Mouse (Mus musculus): Measurements from ENCODE around the gene Gm9964. TPM values are rescaled to one million over a fixed set of nuclear protein-coding genes. Genes with fewer than 3 reads are reported as not detected.
"Not testable (repeated sequence)": the region's sequence is repeated elsewhere in the genome, so short reads cannot be mapped to it uniquely, and the experiment has no call there.

Gm9964 gene
- polyA plus RNA-seq, 1 experiment from 2014 or later = not detected

DNA sequence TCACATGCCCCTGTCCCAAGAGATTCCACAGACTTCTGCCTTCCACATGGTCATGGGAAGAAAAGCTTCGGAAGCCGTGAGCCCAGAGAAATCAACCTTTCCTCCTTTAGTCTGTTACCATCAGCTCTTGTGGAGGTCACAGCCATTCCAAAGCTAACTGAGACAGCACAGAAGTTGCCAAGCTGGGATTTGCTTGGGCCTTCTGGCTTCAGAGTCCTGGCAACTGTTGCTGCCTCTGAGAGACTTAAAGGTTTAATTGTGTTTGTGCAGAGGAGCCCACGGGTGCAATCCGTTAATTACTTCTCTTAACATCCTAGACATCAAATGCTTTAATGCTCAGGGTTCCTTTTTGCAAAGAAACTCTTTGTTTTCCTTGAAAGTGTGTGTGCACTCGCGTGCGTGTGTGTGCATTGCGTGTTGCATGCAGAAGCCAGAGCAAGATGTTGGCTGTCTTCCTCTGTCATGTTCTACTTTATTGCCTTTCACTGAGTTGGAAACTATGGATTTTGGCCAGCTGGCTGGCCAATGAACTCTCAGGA is 20.2 kb upstream of the Gm9964 start:
- H3K27ac ChIP-seq = no peak overlapping the region
- no peak for DNase-seq (ENCODE audit: low spot score)
- no peak overlapping the region for H3K4me3 ChIP-seq
- no peaks in the 10 kb centered on the region for H3K9me3 ChIP-seq
- no peaks in the 10 kb centered on the region for H3K36me3 ChIP-seq
- H3K27me3 ChIP-seq (ENCODE audit: insufficient read depth, poor library complexity, severe bottlenecking) = no peaks in the 10 kb centered on the region
- 89% methylated on average over 8 of the region's 8 CpGs for WGBS
- H3K4me1 ChIP-seq (replicated peaks) = no peaks in the 10 kb centered on the region; the same call in 1 of the 2 replicates

DNA sequence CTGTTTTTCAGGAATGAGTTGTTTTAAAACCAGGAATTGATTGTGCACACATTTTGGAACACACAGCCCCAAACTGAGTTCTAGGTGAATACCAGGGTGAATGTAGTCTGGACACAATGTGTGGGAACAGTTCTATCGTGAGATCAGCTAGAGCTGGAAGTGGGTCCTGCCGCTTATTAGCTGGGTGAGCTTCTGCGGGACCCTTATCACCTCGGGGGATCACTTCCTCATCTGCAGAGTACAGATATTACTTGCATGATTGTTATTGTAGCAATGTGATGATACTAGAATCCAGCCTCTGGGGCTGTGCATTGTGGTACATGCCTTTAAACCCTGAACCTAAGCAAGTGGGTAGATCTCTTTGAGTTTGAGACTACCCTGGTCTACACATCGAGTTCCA is 13.8 kb upstream of the Gm9964 start:
- Histone ChIP-seq H3K9me3 (no peaks in the 10 kb centered on the region), H3K27ac (no peak overlapping the region), H3K4me1 (replicated peaks) (peaks cover 32% of the 10 kb centered on the region), H3K4me3 (no peak overlapping the region), H3K36me3 (no peaks in the 10 kb centered on the region), H3K27me3 (ENCODE audit: insufficient read depth, poor library complexity, severe bottlenecking) (no peaks in the 10 kb centered on the region)
- DNase-seq (ENCODE audit: low spot score) = no peak
- 87% methylated on average over 5 of the region's 5 CpGs for WGBS

- 44% methylated on average over 9 of the region's 9 CpGs for WGBS
- Histone ChIP-seq H3K4me3 (no peak overlapping the region), H3K9me3 (no peaks in the 10 kb centered on the region), H3K4me1 (replicated peaks) (peaks cover 39% of the 10 kb centered on the region), H3K27ac (peak overlapping the region; percentile 90), H3K36me3 (no peaks in the 10 kb centered on the region), H3K27me3 (ENCODE audit: insufficient read depth, poor library complexity, severe bottlenecking) (no peaks in the 10 kb centered on the region)
- DNase-seq (ENCODE audit: low spot score) = no peak
Observed at GRCm38 (mm10) chr11:79307560-79308200, 11.0 kb upstream of the Gm9964 start.

DNA sequence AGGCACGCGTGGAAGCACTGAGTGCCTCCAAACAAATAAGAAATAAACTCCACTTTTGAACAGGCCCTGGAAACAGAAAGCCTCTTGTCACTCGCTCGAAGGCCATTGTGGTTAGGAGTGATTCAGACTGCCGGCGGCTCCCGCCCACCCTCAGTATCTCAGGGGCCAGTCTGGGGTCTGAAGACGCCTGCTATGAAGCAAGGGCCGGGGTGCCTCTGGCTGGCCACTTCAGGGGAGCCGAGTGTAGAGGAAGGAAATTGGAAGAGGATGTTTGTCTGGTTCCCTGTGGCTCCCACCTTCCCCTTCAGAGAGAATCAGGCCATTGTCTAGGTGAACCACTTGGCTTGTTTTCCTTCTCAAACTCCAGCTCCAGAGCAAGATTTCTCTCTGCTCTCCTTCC is 10.3 kb upstream of the Gm9964 start:
- H3K27me3 ChIP-seq (ENCODE audit: insufficient read depth, poor library complexity, severe bottlenecking) = no peaks in the 10 kb centered on the region
- H3K4me3 ChIP-seq = peak overlapping the region; percentile 10
- H3K36me3 ChIP-seq = no peaks in the 10 kb centered on the region
- peak; percentile 68 for DNase-seq (ENCODE audit: low spot score)
- H3K27ac ChIP-seq = peak overlapping the region; percentile 90
- 8% methylated on average over 10 of the region's 10 CpGs for WGBS
- H3K9me3 ChIP-seq = no peaks in the 10 kb centered on the region
- peaks cover 39% of the 10 kb centered on the region for H3K4me1 ChIP-seq (replicated peaks)

- Histone ChIP-seq H3K27ac (peak overlapping the region; percentile 90), H3K36me3 (no peaks in the 10 kb centered on the region), H3K4me1 (replicated peaks) (peaks cover 39% of the 10 kb centered on the region), H3K4me3 (0 out of 2 replicates have a peak overlapping the region, but pooled peaks have one; percentile 10), H3K9me3 (no peaks in the 10 kb centered on the region), H3K27me3 (ENCODE audit: insufficient read depth, poor library complexity, severe bottlenecking) (no peaks in the 10 kb centered on the region)
- peak; percentile 48 for DNase-seq (ENCODE audit: low spot score)
- WGBS = 20% methylated on average over 7 of the region's 7 CpGs
Observed at GRCm38 (mm10) chr11:79306510-79306909, 9.8 kb upstream of the Gm9964 start.

DNA sequence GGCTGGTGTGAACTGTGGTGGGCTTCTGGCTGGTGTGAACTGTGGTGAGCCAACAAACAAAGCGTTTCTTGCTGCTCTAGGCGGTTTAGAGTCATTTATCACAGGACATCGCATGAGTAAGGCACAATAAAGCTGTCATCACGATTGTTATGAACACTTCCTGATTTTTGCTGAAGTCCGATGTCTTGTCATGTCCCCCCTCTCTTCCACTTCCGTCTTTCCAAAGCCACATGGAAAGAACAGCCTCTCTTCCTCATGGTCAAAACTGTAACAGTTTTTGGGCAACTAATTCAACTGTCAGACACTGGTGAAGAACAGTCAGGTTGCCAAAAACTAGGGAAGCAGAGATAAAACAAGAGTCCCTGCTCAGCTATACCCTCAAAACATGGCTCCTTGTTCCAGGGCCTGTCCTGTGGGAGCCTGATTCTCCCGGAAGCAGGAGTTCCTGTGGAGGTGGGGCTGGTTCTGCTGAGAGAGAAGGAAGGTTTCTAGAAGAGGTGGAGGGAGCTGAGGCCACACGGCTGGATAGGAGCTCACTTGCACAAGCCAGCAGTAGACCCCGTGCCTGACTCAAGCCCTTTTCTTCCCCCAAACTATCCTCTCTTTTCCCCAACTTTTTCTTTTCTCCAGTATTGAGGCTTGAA is 9.1 kb upstream of the Gm9964 start:
- H3K36me3 ChIP-seq = no peaks in the 10 kb centered on the region
- H3K27ac ChIP-seq = peak overlapping the region; percentile 90
- WGBS = 85% methylated on average over 9 of the region's 9 CpGs
- no peak for DNase-seq (ENCODE audit: low spot score)
- peaks cover 39% of the 10 kb centered on the region for H3K4me1 ChIP-seq (replicated peaks)
- no peaks in the 10 kb centered on the region for H3K27me3 ChIP-seq (ENCODE audit: insufficient read depth, poor library complexity, severe bottlenecking)
- no peak overlapping the region for H3K4me3 ChIP-seq
- H3K9me3 ChIP-seq = no peaks in the 10 kb centered on the region

- not testable (repeated sequence) for H3K4me3 ChIP-seq; H3K36me3 ChIP-seq; DNase-seq (ENCODE audit: low spot score); H3K9me3 ChIP-seq; H3K27ac ChIP-seq; H3K27me3 ChIP-seq (ENCODE audit: insufficient read depth, poor library complexity, severe bottlenecking)
- 87% methylated on average over 4 of the region's 4 CpGs for WGBS
- H3K4me1 ChIP-seq (replicated peaks) = peaks cover 39% of the 10 kb centered on the region
Observed at GRCm38 (mm10) chr11:79304245-79304644, 7.5 kb upstream of the Gm9964 start.

DNA sequence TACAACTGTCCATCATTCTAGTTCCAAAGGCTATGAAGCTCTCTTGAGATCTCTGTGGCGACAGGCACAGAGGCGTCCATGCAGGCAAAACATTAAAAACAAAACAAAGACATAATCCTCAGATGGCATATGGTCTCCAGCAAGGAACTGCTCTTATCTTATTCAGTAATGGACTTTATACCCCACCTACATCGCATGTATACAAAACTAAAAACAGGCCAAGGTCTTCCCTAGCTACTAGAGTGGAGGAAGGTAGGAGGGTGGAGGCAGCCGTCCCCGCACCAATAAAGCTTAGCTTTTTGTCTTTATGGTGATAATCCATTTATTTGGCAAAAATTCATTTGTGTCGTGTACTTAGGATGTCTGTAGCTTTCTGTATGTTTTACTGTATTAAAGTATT is 6.4 kb upstream of the Gm9964 start:
- H3K27me3 ChIP-seq (ENCODE audit: insufficient read depth, poor library complexity, severe bottlenecking) = no peaks in the 10 kb centered on the region
- no peaks in the 10 kb centered on the region for H3K9me3 ChIP-seq
- H3K36me3 ChIP-seq = no peaks in the 10 kb centered on the region
- 92% methylated on average over 6 of the region's 6 CpGs for WGBS
- peaks cover 33% of the 10 kb centered on the region for H3K4me1 ChIP-seq (replicated peaks)
- no peak overlapping the region for H3K4me3 ChIP-seq
- no peak for DNase-seq (ENCODE audit: low spot score)
- no peak overlapping the region for H3K27ac ChIP-seq

DNA sequence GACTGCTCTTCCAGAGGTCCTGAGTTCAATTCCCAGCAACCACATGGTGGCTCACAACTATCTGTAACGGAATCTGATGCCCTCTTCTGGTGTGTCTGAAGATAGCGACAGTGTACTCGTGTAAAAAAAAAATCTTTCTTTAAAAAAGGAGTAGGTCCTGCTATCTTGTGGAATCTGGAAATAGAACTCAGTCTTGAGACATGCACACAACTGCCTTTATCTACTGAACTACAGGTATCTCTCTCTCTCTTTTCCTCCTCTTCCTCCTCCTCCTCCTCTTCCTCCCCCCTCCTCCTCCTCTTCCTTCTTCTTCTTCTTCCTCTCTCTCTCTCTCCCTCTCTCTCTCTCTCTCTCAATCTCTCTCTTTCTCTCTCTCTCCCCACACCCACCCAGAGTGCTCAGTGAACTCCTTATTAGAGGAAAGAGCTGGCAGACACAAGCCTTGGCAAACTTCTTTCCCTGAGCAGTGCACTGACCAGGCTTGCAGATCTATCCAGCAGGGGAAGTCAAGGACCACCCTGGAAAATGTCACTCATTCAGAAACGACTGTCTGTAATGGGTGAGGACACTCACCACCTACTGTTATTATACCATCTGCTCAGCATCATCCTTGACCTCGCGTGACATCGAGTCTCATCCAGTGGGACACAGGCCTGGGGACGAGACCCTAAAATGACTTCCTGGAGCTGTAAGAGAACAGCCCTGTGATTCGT is 3.2 kb upstream of the Gm9964 start:
- no peak overlapping the region for H3K27ac ChIP-seq
- no peak for DNase-seq (ENCODE audit: low spot score)
- no peaks in the 10 kb centered on the region for H3K9me3 ChIP-seq
- no peaks in the 10 kb centered on the region for H3K27me3 ChIP-seq (ENCODE audit: insufficient read depth, poor library complexity, severe bottlenecking)
- 0 out of 2 replicates have a peak, but pooled peaks cover 4% of the 10 kb centered on the region for H3K4me1 ChIP-seq (replicated peaks)
- no peaks in the 10 kb centered on the region for H3K36me3 ChIP-seq
- H3K4me3 ChIP-seq = no peak overlapping the region
- 83% methylated on average over 9 of the region's 9 CpGs for WGBS

DNA sequence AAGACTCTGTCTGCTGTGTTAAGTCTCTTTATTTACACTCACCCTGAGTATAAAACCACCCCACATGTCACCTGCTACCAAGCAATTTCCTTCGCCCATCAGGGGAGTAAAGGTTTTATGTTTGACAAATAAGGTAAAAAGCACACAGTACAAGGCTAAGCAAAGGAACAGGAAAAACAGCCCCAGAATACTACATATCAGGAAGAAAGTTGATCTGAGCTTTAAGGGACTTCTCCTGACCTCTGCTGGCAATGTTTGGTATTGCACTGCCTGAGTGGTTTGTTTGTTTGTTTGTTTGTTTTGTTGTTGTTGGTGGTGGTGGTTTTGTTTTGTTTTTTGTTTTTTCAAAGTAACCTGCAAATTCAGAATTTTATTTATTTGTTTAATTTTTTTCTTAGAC is 539 bp downstream of the Gm9964 start:
- Histone ChIP-seq H3K9me3 (no peaks in the 10 kb centered on the region), H3K27me3 (ENCODE audit: insufficient read depth, poor library complexity, severe bottlenecking) (no peaks in the 10 kb centered on the region), H3K4me1 (replicated peaks) (no peaks in the 10 kb centered on the region), H3K27ac (no peak overlapping the region), H3K36me3 (no peaks in the 10 kb centered on the region), H3K4me3 (no peak overlapping the region)
- 35% methylated on average over 1 of the region's 1 CpGs for WGBS
- DNase-seq (ENCODE audit: low spot score) = peak; percentile 32

DNA sequence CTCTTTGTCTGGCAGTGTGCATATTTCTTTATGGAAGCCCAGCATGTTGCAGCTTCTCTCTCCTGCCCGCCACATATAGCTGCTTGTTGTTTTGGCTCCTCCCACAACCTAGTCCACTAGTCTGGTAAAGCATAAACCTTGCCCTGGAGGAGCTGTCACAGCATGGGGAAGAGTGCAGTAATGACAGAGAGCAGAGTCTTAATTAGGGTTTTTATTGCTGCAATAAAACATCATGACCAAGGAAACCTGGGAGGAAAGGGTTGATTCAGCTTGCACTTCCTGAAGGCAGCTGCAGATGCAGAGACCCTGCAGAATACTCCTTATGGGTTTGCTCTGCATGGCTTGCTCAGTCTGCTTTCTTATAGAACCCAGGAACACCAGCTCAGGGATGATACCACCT is 2.7 kb downstream of the Gm9964 start:
- Histone ChIP-seq H3K4me3 (no peak overlapping the region), H3K27me3 (ENCODE audit: insufficient read depth, poor library complexity, severe bottlenecking) (no peaks in the 10 kb centered on the region), H3K27ac (no peak overlapping the region), H3K36me3 (no peaks in the 10 kb centered on the region), H3K4me1 (replicated peaks) (no peaks in the 10 kb centered on the region), H3K9me3 (no peaks in the 10 kb centered on the region)
- DNase-seq (ENCODE audit: low spot score) = no peak
- WGBS = 55% methylated on average over 1 of the region's 1 CpGs

- DNase-seq (ENCODE audit: low spot score) = no peak
- Histone ChIP-seq H3K36me3 (no peaks in the 10 kb centered on the region), H3K9me3 (no peaks in the 10 kb centered on the region), H3K4me3 (no peak overlapping the region), H3K4me1 (replicated peaks) (no peaks in the 10 kb centered on the region), H3K27me3 (ENCODE audit: insufficient read depth, poor library complexity, severe bottlenecking) (no peaks in the 10 kb centered on the region), H3K27ac (no peak overlapping the region)
- WGBS = 87% methylated on average over 3 of the region's 3 CpGs
Observed at GRCm38 (mm10) chr11:79293025-79293424, 3.7 kb downstream of the Gm9964 start.

GRCm38 (mm10) chr11:79292130-79292529 is 4.6 kb downstream of the Gm9964 start:
- DNase-seq (ENCODE audit: low spot score) = no peak
- 69% methylated on average over 3 of the region's 3 CpGs for WGBS
- no peaks in the 10 kb centered on the region for H3K9me3 ChIP-seq
- no peak overlapping the region for H3K4me3 ChIP-seq
- H3K36me3 ChIP-seq = no peaks in the 10 kb centered on the region
- H3K27me3 ChIP-seq (ENCODE audit: insufficient read depth, poor library complexity, severe bottlenecking) = no peaks in the 10 kb centered on the region
- H3K27ac ChIP-seq = no peak overlapping the region
- H3K4me1 ChIP-seq (replicated peaks) = no peaks in the 10 kb centered on the region
